Mouse (Mus musculus) spleen, adult 18-20 months (tissue): ENCODE data around the gene Rnf183.
"Not testable (repeated sequence)": the region's sequence is repeated elsewhere in the genome, so short reads cannot be mapped to it uniquely, and the experiment has no call there.

Experiments
- DNase-seq, 2 experiments: peaks; one replicate each; pipeline ENCODE4 v3.0.0; 2022; ENCODE audit warnings: mixed read lengths in 2 of 2

Rnf183 gene

GRCm38 (mm10) chr4:62435081-62435480 lies at the start of gene Rnf183:
Rnf183 (minus strand) TSS chr4:62435252.
- DNase-seq = no peak

- DNase-seq = peak in 1 of 2 experiments; percentile 24
These were observed 45.9 kb upstream of the Rnf183 start for GRCm38 (mm10) chr4:62480709-62481605.

- DNase-seq = peak; percentile 42 to 64
These were observed 45.1 kb upstream of the Rnf183 start, which contains the start of gene Bspry for GRCm38 (mm10) chr4:62479937-62480708. Bspry (plus strand) TSS chr4:62480053.

- not testable (repeated sequence) for DNase-seq
These were observed 44.5 kb upstream of the Rnf183 start for GRCm38 (mm10) chr4:62479593-62479936.

GRCm38 (mm10) chr4:62477542-62478244 lies 42.6 kb upstream of the Rnf183 start:
- DNase-seq = no peak

- DNase-seq = no peak
These were observed 40.7 kb upstream of the Rnf183 start for GRCm38 (mm10) chr4:62475793-62476192.

- DNase-seq = no peak
These were observed 40.1 kb upstream of the Rnf183 start for GRCm38 (mm10) chr4:62475131-62475530.

- no peak for DNase-seq
These were observed 37.0 kb upstream of the Rnf183 start for GRCm38 (mm10) chr4:62472071-62472470.

- DNase-seq = peak; percentile 50 to 74
These were observed 35.6 kb upstream of the Rnf183 start, which contains the start of gene Wdr31 for GRCm38 (mm10) chr4:62470598-62471051. Wdr31 (minus strand) TSS chr4:62470896.

- DNase-seq = no peak
These were observed 33.1 kb upstream of the Rnf183 start for GRCm38 (mm10) chr4:62468158-62468557.

- DNase-seq = no peak
These were observed 28.1 kb upstream of the Rnf183 start for GRCm38 (mm10) chr4:62463124-62463523.

- DNase-seq = no peak
These were observed 25.3 kb upstream of the Rnf183 start for GRCm38 (mm10) chr4:62460348-62460747.

GRCm38 (mm10) chr4:62459081-62459480 lies 24.0 kb upstream of the Rnf183 start:
- no peak for DNase-seq

GRCm38 (mm10) chr4:62454995-62455394 lies 19.9 kb upstream of the Rnf183 start:
- DNase-seq = peak in 1 of 2 experiments; percentile 43

GRCm38 (mm10) chr4:62440986-62441385 lies 5.9 kb upstream of the Rnf183 start:
- DNase-seq = no peak

- DNase-seq = no peak
These were observed 5.5 kb upstream of the Rnf183 start for GRCm38 (mm10) chr4:62440544-62440943.

- no peak for DNase-seq
These were observed 4.7 kb upstream of the Rnf183 start for GRCm38 (mm10) chr4:62439793-62440192.

- no peak for DNase-seq
These were observed 2.8 kb upstream of the Rnf183 start for GRCm38 (mm10) chr4:62437871-62438270.

GRCm38 (mm10) chr4:62437256-62437778 lies 2.3 kb upstream of the Rnf183 start:
- no peak for DNase-seq

GRCm38 (mm10) chr4:62433939-62434870 lies 847 bp downstream of the Rnf183 start:
- no peak for DNase-seq

- DNase-seq = no peak
These were observed 3.5 kb downstream of the Rnf183 start for GRCm38 (mm10) chr4:62431522-62431921.
